Mouse (Mus musculus) forebrain, postnatal 0 days (tissue): ENCODE measurements at regions not wholly inside any gene's neighbourhood (a gene's known extent, or its start where the extent isn't known, plus 50 kb on each side); places are given as distances from the start of the nearest gene placed in this dataset.

ENCODE experiments used
- ATAC-seq: fragments of 200-750 bp; cut with Nextera tagmentation; 2 replicates; pipeline ENCODE4 v1.8.0; 2017; ENCODE audit warnings: mild to moderate bottlenecking, moderate library complexity
- DNase-seq: peaks from one replicate; pipeline ENCODE4 v3.0.0-alpha.2; 2015
- H3K27ac ChIP-seq: fragments of 300-500 bp; sonication (generic); 2 replicates; pipeline ENCODE4 v1.5.1; 2014; ENCODE audit warnings: low read depth, mild to moderate bottlenecking, antibody characterized with exemption, low read length, moderate library complexity, mixed read lengths
- H3K27me3 ChIP-seq: fragments of 300-500 bp; sonication (generic); 2 replicates; pipeline ENCODE4 v1.6.1; 2014; ENCODE audit warnings: mild to moderate bottlenecking, low read length, mixed read lengths; ENCODE audit not compliant: insufficient read depth
- H3K36me3 ChIP-seq: fragments of 300-500 bp; sonication (generic); 2 replicates; pipeline ENCODE4 v1.6.1; 2014; ENCODE audit warnings: mild to moderate bottlenecking, moderate library complexity; ENCODE audit not compliant: insufficient read depth
- H3K4me1 ChIP-seq: fragments of 300-500 bp; sonication (generic); 2 replicates; pipeline ENCODE4 v1.6.1; 2014; ENCODE audit warnings: antibody characterized with exemption; ENCODE audit not compliant: insufficient read depth
- H3K4me2 ChIP-seq: fragments of 300-500 bp; sonication (generic); 2 replicates; pipeline ENCODE4 v1.6.1; 2014; ENCODE audit warnings: low read depth, mild to moderate bottlenecking, moderate library complexity
- H3K4me3 ChIP-seq: fragments of 300-500 bp; sonication (generic); 2 replicates; pipeline ENCODE4 v1.5.1; 2014; ENCODE audit warnings: low read depth, low read length, mixed read lengths
- H3K9ac ChIP-seq: fragments of 300-500 bp; sonication (generic); 2 replicates; pipeline ENCODE4 v1.6.1; 2014; ENCODE audit warnings: mild to moderate bottlenecking
- H3K9me3 ChIP-seq: fragments of 300-500 bp; sonication (generic); 2 replicates; pipeline ENCODE4 v1.6.1; 2016; ENCODE audit warnings: low read length
- CTCF ChIP-seq: sonication (generic); IDR thresholded peaks from 2 replicates; pipeline ENCODE4 v1.5.1; 2016; ENCODE audit warnings: antibody characterized with exemption, control low read depth, low read depth
- WGBS: fragments of 180-500 bp; shearing (Covaris S2); extraction: QIAGEN DNeasy Blood & Tissue Kit; methylation state at CpG from one replicate; pipeline ENCODE4 v1.1.7; 2014; 5-methylcytosine and 5-hydroxymethylcytosine counted together

DNA sequence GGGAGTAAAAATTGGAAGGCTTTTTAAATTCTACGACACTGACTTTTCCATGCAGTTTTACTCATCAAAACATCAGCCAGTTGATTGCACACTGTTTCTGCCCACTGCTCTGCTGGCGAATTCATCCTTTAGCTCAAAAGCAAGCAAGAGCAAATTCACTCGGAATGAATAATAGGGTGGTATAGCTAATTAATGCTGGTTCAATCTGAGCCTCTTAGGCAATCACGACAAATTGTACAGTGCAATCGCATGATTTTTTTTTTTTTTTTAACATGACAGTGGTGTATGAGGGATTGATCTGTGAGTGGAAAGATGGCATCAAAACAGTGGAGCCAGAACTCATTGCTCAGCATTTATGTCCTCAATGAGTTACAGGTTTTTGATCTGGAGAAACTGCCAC lies 136.9 kb upstream of the Epha3 start:
- Histone ChIP-seq H3K4me1 (no peaks in the 10 kb centered on the region), H3K9me3 (no peaks in the 10 kb centered on the region), H3K27me3 (no peaks in the 10 kb centered on the region), H3K36me3 (no peaks in the 10 kb centered on the region), H3K4me3 (no peak overlapping the region), H3K4me2 (no peak overlapping the region), H3K9ac (no peak overlapping the region), H3K27ac (no peak overlapping the region)
- TF ChIP-seq CTCF = no peak
- 40% methylated on average over 5 of the region's 5 CpGs for WGBS
- peak; percentile 32; the same call in 1 of the 2 replicates for ATAC-seq
- DNase-seq = peak; percentile 8

DNA sequence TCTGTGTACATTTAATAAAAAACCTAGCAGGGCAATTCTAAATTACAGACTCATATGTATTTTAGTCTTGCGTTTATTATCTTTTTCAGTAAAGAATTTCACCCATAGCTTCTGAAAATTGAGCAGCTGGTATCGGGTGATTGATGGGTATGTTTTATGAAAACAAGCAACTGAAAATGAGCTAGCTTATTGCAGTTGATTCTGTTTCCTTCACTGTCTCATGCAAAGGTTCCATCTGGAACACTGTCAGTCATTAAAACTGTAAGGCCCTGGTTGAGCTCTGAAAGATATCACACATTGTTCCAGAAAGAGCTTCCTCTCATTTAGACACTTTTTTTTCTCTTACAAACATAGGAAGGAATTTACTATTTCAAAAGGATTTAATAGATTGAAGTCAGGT lies 103.4 kb upstream of the Epha3 start:
- Histone ChIP-seq H3K4me2 (no peak overlapping the region), H3K4me1 (no peaks in the 10 kb centered on the region), H3K9me3 (no peaks in the 10 kb centered on the region), H3K9ac (no peak overlapping the region), H3K27me3 (no peaks in the 10 kb centered on the region), H3K36me3 (no peaks in the 10 kb centered on the region), H3K4me3 (no peak overlapping the region), H3K27ac (peak overlapping the region; percentile 35; the same call in 1 of the 2 replicates)
- DNase-seq (peak; percentile 40), ATAC-seq (peak; percentile 90)
- WGBS = 49% methylated on average over 2 of the region's 2 CpGs
- no peak for TF ChIP-seq CTCF

DNA sequence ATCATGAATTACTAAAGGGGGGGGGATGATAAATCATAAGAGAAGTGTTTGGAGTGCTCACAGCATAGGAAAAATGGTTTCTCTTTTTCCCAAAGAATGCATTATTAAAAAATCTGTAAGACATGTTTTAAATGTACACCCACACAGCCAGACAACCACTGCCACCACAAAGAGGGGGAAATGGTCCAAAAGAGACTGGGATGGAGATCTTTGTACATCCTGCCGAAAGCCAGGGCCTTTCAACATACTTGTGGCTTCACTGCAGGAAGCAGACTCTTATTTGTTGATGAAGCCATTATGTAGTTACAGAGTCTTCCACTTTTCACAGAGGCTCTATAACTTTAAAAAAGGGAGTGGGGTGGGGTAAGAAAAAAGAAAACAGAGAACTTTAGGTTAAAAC lies 96.8 kb upstream of the Epha3 start:
- Histone ChIP-seq H3K36me3 (no peaks in the 10 kb centered on the region), H3K9me3 (no peaks in the 10 kb centered on the region), H3K27me3 (no peaks in the 10 kb centered on the region), H3K4me3 (no peak overlapping the region), H3K4me2 (no peak overlapping the region), H3K9ac (no peak overlapping the region), H3K4me1 (no peaks in the 10 kb centered on the region), H3K27ac (no peak overlapping the region)
- WGBS = 44% methylated on average over 1 of the region's 1 CpGs
- no peak for TF ChIP-seq CTCF
- ATAC-seq (no peak), DNase-seq (no peak)

DNA sequence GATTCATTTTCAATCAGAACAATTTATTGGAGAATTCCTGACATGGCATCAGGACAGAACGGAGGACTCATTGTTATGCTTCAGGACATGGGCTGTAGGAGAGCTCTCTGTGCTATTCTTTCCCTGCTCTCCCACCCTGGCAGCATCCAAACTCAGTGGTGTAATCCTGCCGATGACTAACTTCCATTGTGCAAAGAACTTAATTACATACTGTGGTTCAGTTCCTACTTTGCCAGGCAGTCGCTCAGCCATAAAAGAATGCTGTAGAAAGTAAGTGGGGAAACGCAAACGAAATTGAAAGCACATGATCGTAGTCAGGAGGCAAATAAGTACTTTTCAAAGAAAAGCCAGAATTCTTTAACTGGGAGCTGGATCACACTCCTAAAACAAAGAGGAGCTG lies 94.2 kb upstream of the Epha3 start:
- TF ChIP-seq CTCF = no peak
- 0 out of 2 replicates have a peak overlapping the region, but pooled peaks have one; percentile 29 for H3K27ac ChIP-seq
- no peaks in the 10 kb centered on the region for H3K4me1 ChIP-seq
- no peaks in the 10 kb centered on the region for H3K36me3 ChIP-seq
- H3K27me3 ChIP-seq = no peaks in the 10 kb centered on the region
- peak; percentile 49 for DNase-seq
- no peaks in the 10 kb centered on the region for H3K9me3 ChIP-seq
- H3K9ac ChIP-seq = 0 out of 2 replicates have a peak overlapping the region, but pooled peaks have one; percentile 6
- 5% methylated on average over 6 of the region's 6 CpGs for WGBS
- peak; percentile 91 for ATAC-seq
- peak overlapping the region; percentile 37 for H3K4me2 ChIP-seq
- no peak overlapping the region for H3K4me3 ChIP-seq

DNA sequence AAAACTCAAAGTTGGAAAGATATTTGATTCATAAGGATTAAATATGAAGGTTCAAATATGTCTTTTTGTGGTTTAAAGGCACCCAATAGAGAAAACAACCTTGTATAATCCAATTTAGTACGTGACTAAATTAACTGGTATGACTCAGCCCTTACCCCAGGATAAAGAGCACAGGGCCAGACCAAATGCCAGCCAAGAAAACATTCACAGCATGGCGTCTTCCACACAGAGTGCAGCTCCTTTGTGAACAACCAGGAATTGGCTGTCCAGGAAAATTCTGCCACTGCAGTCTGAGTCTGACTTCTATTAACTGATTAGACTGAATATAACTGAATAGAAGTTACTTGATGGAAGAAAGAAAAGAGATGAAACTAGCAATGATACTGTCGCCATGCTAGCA lies 61.2 kb upstream of the Epha3 start:
- DNase-seq = peak; percentile 4

DNA sequence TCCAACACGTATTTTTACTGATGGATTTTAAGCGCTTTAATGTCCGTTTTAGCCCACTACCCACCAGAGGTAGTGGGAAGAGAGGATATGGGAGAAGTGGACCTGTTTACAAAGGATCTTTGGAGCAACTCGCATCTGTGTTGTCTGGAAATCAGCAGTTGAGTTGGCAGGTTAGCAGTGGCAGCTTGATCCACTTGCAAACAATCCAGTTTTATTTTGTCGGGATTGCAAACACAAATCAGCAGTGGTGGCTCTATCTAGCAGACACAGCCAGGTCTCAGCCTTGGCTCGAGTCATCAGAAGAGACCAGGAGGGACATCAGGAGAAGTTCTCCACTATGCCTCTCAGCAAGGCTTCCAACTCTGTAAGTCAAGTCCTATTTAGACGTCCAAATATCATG lies 57.2 kb upstream of the Epha3 start:
- H3K4me1 ChIP-seq = no peaks in the 10 kb centered on the region
- no peaks in the 10 kb centered on the region for H3K9me3 ChIP-seq
- no peak overlapping the region for H3K9ac ChIP-seq
- H3K27me3 ChIP-seq = no peaks in the 10 kb centered on the region
- ATAC-seq (no peak), DNase-seq (no peak)
- no peak overlapping the region for H3K27ac ChIP-seq
- no peak overlapping the region for H3K4me3 ChIP-seq
- H3K36me3 ChIP-seq = no peaks in the 10 kb centered on the region
- no peak overlapping the region for H3K4me2 ChIP-seq
- TF ChIP-seq CTCF = no peak
- 84% methylated on average over 7 of the region's 7 CpGs for WGBS

More for the DNA sequence above, 61.2 kb upstream of the Epha3 start:
- H3K9ac ChIP-seq = no peak overlapping the region
- H3K27me3 ChIP-seq = no peaks in the 10 kb centered on the region
- H3K27ac ChIP-seq = no peak overlapping the region
- no peaks in the 10 kb centered on the region for H3K9me3 ChIP-seq
- 32% methylated on average over 3 of the region's 3 CpGs for WGBS
- ATAC-seq = 0 out of 2 replicates have a peak, but pooled peaks have one; percentile 23
- H3K4me1 ChIP-seq = no peaks in the 10 kb centered on the region
- no peak overlapping the region for H3K4me3 ChIP-seq
- no peaks in the 10 kb centered on the region for H3K36me3 ChIP-seq
- no peak overlapping the region for H3K4me2 ChIP-seq
- no peak for TF ChIP-seq CTCF
